Mouse (Mus musculus): ENCODE measurements around the gene Tns3. TPM values are rescaled to one million over a fixed set of nuclear protein-coding genes. Genes with fewer than 3 reads are reported as not detected.
A peak's percentile ranks its signal among the peaks of the same experiment; 100 is the strongest.

The Tns3 gene
- polyA plus RNA-seq, 1 experiment from 2014 or later, result 10.5 TPM

GRCm38 (mm10) chr11:8557006-8557405, 107.3 kb downstream of the Tns3 start:
- H3K27ac ChIP-seq (ENCODE audit: low read depth, low read length), result no peak overlapping the region
- H3K36me3 ChIP-seq (ENCODE audit: control insufficient read depth, insufficient read depth), result no peaks in the 10 kb centered on the region
- ATAC-seq, result 0 out of 2 replicates have a peak, but pooled peaks have one; percentile 9
- no peak for TF ChIP-seq CTCF (IDR thresholded peaks at IDR 0.05; ENCODE audit: low read depth)
- peaks cover 3% of the 10 kb centered on the region for H3K4me1 ChIP-seq (replicated peaks; ENCODE audit: control insufficient read depth, insufficient read depth, low read length)
- H3K4me3 ChIP-seq (ENCODE audit: low read depth, low read length), result no peak overlapping the region
- H3K9ac ChIP-seq (ENCODE audit: low read depth, low read length), result no peak overlapping the region
- H3K27me3 ChIP-seq (replicated peaks; ENCODE audit: control insufficient read depth, insufficient read depth, low read length), result no peaks in the 10 kb centered on the region
- H3K9me3 ChIP-seq (ENCODE audit: control insufficient read depth), result no peaks in the 10 kb centered on the region
- WGBS, result 66% methylated on average over 9 of the region's 9 CpGs
- H3K4me2 ChIP-seq (replicated peaks; ENCODE audit: low read depth), result no peak overlapping the region

GRCm38 (mm10) chr11:8551710-8552109, 112.6 kb downstream of the Tns3 start:
- Histone ChIP-seq H3K4me1 (replicated peaks; ENCODE audit: control insufficient read depth, insufficient read depth, low read length) (no peaks in the 10 kb centered on the region; the same call in 1 of the 2 replicates), H3K4me2 (replicated peaks; ENCODE audit: low read depth) (no peak overlapping the region), H3K27me3 (replicated peaks; ENCODE audit: control insufficient read depth, insufficient read depth, low read length) (no peaks in the 10 kb centered on the region), H3K27ac (ENCODE audit: low read depth, low read length) (no peak overlapping the region), H3K9ac (ENCODE audit: low read depth, low read length) (no peak overlapping the region), H3K36me3 (ENCODE audit: control insufficient read depth, insufficient read depth) (peaks cover 27% of the 10 kb centered on the region), H3K4me3 (ENCODE audit: low read depth, low read length) (no peak overlapping the region), H3K9me3 (ENCODE audit: control insufficient read depth) (no peaks in the 10 kb centered on the region)
- no peak for ATAC-seq
- no peak for TF ChIP-seq CTCF (IDR thresholded peaks at IDR 0.05; ENCODE audit: low read depth)
- WGBS, result 83% methylated on average over 5 of the region's 5 CpGs

GRCm38 (mm10) chr11:8547661-8548060, 116.7 kb downstream of the Tns3 start:
- H3K4me3 ChIP-seq (ENCODE audit: low read depth, low read length), result no peak overlapping the region
- no peaks in the 10 kb centered on the region for H3K27me3 ChIP-seq (replicated peaks; ENCODE audit: control insufficient read depth, insufficient read depth, low read length)
- H3K9ac ChIP-seq (ENCODE audit: low read depth, low read length), result no peak overlapping the region
- H3K36me3 ChIP-seq (ENCODE audit: control insufficient read depth, insufficient read depth), result peaks cover 41% of the 10 kb centered on the region
- H3K27ac ChIP-seq (ENCODE audit: low read depth, low read length), result no peak overlapping the region
- H3K9me3 ChIP-seq (ENCODE audit: control insufficient read depth), result no peaks in the 10 kb centered on the region
- no peak for TF ChIP-seq CTCF (IDR thresholded peaks at IDR 0.05; ENCODE audit: low read depth)
- no peak overlapping the region for H3K4me2 ChIP-seq (replicated peaks; ENCODE audit: low read depth)
- no peak for ATAC-seq
- WGBS, result 78% methylated on average over 5 of the region's 5 CpGs
- H3K4me1 ChIP-seq (replicated peaks; ENCODE audit: control insufficient read depth, insufficient read depth, low read length), result no peaks in the 10 kb centered on the region

- Histone ChIP-seq H3K4me2 (replicated peaks; ENCODE audit: low read depth) (no peak overlapping the region), H3K27me3 (replicated peaks; ENCODE audit: control insufficient read depth, insufficient read depth, low read length) (no peaks in the 10 kb centered on the region), H3K27ac (ENCODE audit: low read depth, low read length) (no peak overlapping the region), H3K4me1 (replicated peaks; ENCODE audit: control insufficient read depth, insufficient read depth, low read length) (no peaks in the 10 kb centered on the region), H3K9me3 (ENCODE audit: control insufficient read depth) (no peaks in the 10 kb centered on the region), H3K36me3 (ENCODE audit: control insufficient read depth, insufficient read depth) (peaks cover 46% of the 10 kb centered on the region), H3K4me3 (ENCODE audit: low read depth, low read length) (no peak overlapping the region), H3K9ac (ENCODE audit: low read depth, low read length) (no peak overlapping the region)
- ATAC-seq, result no peak
- peak; percentile 76 for TF ChIP-seq CTCF (IDR thresholded peaks at IDR 0.05; ENCODE audit: low read depth)
- 100% methylated on average over 1 of the region's 1 CpGs for WGBS
These were observed 118.5 kb downstream of the Tns3 start for GRCm38 (mm10) chr11:8545798-8546197.

GRCm38 (mm10) chr11:8544355-8544754, 120.0 kb downstream of the Tns3 start:
- Histone ChIP-seq H3K4me2 (replicated peaks; ENCODE audit: low read depth) (no peak overlapping the region), H3K4me3 (ENCODE audit: low read depth, low read length) (no peak overlapping the region), H3K9ac (ENCODE audit: low read depth, low read length) (no peak overlapping the region), H3K27me3 (replicated peaks; ENCODE audit: control insufficient read depth, insufficient read depth, low read length) (no peaks in the 10 kb centered on the region), H3K36me3 (ENCODE audit: control insufficient read depth, insufficient read depth) (peaks cover 54% of the 10 kb centered on the region), H3K4me1 (replicated peaks; ENCODE audit: control insufficient read depth, insufficient read depth, low read length) (no peaks in the 10 kb centered on the region), H3K9me3 (ENCODE audit: control insufficient read depth) (no peaks in the 10 kb centered on the region), H3K27ac (ENCODE audit: low read depth, low read length) (no peak overlapping the region)
- no peak for ATAC-seq
- 57% methylated on average over 6 of the region's 6 CpGs for WGBS
- no peak for TF ChIP-seq CTCF (IDR thresholded peaks at IDR 0.05; ENCODE audit: low read depth)

GRCm38 (mm10) chr11:8541222-8541815, 123.0 kb downstream of the Tns3 start:
- Histone ChIP-seq H3K9ac (ENCODE audit: low read depth, low read length) (no peak overlapping the region), H3K4me1 (replicated peaks; ENCODE audit: control insufficient read depth, insufficient read depth, low read length) (no peaks in the 10 kb centered on the region), H3K9me3 (ENCODE audit: control insufficient read depth) (no peaks in the 10 kb centered on the region), H3K27me3 (replicated peaks; ENCODE audit: control insufficient read depth, insufficient read depth, low read length) (no peaks in the 10 kb centered on the region), H3K4me2 (replicated peaks; ENCODE audit: low read depth) (no peak overlapping the region), H3K4me3 (ENCODE audit: low read depth, low read length) (no peak overlapping the region), H3K36me3 (ENCODE audit: control insufficient read depth, insufficient read depth) (peaks cover 37% of the 10 kb centered on the region), H3K27ac (ENCODE audit: low read depth, low read length) (no peak overlapping the region)
- no peak for TF ChIP-seq CTCF (IDR thresholded peaks at IDR 0.05; ENCODE audit: low read depth)
- WGBS, result 91% methylated on average over 9 of the region's 9 CpGs
- no peak for ATAC-seq

All from intestine, postnatal 0 days (tissue).